Mouse (Mus musculus): Measurements from ENCODE around the gene Bbip1. TPM values are rescaled to one million over a fixed set of nuclear protein-coding genes. Genes with fewer than 3 reads are reported as not detected.
"Not testable (repeated sequence)": the region's sequence is repeated elsewhere in the genome, so short reads cannot be mapped to it uniquely, and the experiment has no call there.

Gene Bbip1
- polyA plus RNA-seq (2016; fragmentation: Nextera tagmentation; extraction: Ambion mirVana) = 64.0 and 65.8 TPM in 2 replicates

DNA sequence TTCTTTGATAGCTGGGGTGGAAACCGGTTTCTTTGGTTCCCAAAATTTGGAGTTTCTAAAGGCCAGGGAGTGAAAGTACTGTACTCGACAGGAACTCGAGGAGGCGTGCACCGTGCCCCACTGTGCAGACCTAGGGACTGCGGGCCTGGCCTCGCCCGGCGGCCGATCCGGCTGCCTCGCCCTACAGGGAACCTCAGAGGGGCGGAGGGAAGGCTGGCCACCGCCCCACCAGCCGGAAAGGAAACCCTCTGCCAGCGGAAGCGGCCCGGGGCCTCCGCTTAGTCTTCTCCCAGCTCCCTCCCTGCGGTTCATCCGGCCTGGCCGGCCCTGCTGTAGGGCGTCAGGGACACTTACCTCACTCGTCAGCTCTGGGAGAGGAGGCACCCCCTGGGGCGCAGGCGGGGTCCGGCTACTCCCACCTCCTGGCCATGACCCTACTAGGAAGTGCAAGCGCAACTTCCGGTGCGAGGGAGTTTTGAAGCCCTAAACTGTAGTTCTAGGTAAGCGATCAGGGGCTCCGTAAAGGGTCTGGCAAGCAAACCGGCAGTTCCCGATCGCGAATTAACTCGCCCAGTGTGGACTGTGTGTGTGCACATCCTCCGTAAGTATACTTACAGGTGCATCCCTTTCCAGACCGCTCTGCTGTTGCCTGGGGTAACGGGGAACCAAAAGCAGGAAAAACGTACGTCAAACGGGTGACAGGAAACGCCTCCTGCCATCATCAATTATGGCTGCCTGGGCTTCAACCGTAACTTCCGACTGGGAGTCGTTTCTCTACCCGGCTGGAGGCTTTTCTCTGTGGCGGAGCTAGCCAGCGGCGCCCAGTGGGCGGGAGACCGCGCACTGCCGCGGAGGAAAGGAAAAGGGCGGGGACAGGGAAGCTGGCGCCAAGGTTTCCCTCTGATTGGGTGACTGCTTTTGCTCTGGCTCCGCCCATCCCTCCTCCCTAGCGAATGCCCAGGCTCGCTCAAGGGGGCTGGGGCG is at the start of gene Bbip1, which contains the start of gene Shoc2:
Gene Bbip1 (minus strand): TSS at position 826 of the 984 bp plus-strand sequence.
Gene Shoc2 (plus strand): TSS at position 505 of the 984 bp plus-strand sequence.
- 1% methylated on average over 62 of the region's 62 CpGs for WGBS (ENCODE audit: insufficient replicate concordance)
- peaks cover 15% of the 10 kb centered on the region; the same call in 1 of the 2 replicates for H3K36me3 ChIP-seq
- peak; percentile 87 for ATAC-seq
- H3K27ac ChIP-seq = peak within 1 kb of the TSS; percentile 98
- H3K4me3 ChIP-seq = peak within 1 kb of the TSS; percentile 97
- H3K9ac ChIP-seq = peak within 1 kb of the TSS; percentile 97
- H3K4me2 ChIP-seq = peak within 1 kb of the TSS; percentile 90
- H3K9me3 ChIP-seq (replicated peaks) = no peaks in the 10 kb centered on the region
- H3K4me1 ChIP-seq = peaks cover 68% of the 10 kb centered on the region
- no peaks in the 10 kb centered on the region for H3K27me3 ChIP-seq (replicated peaks)

DNA sequence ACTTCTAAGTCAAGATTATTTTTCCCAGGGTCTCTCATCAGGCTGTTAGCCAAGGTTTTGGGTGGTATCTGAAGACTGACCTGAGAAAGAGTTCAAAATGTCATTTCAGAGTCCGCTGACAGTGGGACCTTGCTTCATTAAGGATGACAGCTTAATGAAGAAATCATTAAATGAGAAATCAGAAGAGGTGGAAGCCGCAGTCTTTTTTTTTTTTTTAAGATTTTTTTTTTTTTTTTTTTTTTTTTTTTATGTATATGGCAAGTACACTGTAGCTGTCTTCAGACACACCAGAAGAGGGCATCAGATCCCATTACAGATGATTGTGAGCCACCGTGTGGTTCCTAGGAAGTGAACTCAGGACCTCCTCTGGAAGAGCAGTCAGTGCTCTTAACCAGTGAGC is 49.4 kb upstream of the Bbip1 start:
- no peak overlapping the region for H3K4me2 ChIP-seq
- no peak overlapping the region for H3K4me3 ChIP-seq
- H3K36me3 ChIP-seq = peaks cover 10% of the 10 kb centered on the region
- H3K4me1 ChIP-seq = peaks cover 8% of the 10 kb centered on the region
- no peak overlapping the region for H3K27ac ChIP-seq
- no peak for ATAC-seq
- H3K9me3 ChIP-seq (replicated peaks) = no peaks in the 10 kb centered on the region
- no peaks in the 10 kb centered on the region for H3K27me3 ChIP-seq (replicated peaks)
- no peak overlapping the region for H3K9ac ChIP-seq
- 77% methylated on average over 3 of the region's 3 CpGs for WGBS (ENCODE audit: insufficient replicate concordance)

DNA sequence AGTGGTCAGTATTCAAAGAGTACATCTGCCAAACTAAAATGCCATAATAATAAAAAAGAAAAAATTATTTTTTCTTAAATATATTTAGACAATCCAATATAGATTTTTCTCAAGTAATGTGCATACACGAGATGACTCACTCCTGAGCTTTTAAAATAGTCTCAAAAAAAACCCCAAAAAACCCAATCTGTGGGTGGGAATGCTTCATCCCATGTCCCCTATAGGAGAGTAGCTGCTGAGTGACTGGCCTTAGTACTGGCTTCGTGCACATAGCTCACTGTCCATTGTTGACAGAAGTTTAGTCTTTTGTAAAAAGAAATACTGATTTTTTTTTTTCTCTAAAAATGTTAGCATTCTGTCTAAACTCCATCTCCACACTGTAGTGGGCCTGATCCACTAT is 46.1 kb upstream of the Bbip1 start:
- ATAC-seq = no peak
- 80% methylated on average over 2 of the region's 2 CpGs for WGBS (ENCODE audit: insufficient replicate concordance)
- H3K9ac ChIP-seq = no peak overlapping the region

DNA sequence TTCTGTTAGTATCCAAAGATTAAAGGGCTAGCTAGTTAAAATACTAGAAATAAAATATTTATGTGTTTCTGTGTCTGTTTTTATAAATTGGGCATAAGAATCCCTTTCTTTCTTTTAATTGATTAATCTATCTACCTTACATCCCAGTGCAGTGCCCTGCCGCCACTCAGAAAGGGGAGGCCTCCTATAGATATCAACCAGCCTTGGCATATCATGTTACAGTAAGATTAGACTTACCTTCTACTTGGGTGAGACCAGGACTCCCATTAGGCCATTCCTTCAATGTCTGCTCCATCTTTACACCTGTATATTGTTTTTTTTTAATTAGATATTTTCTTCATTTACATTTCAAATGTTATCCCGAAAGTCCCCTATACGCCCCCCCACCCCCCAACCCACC is 40.2 kb upstream of the Bbip1 start:
- no peak overlapping the region for H3K9ac ChIP-seq
- no peak overlapping the region for H3K4me3 ChIP-seq
- ATAC-seq = peak; percentile 85
- 72% methylated on average over 3 of the region's 3 CpGs for WGBS (ENCODE audit: insufficient replicate concordance)
- H3K27me3 ChIP-seq (replicated peaks) = no peaks in the 10 kb centered on the region
- H3K4me1 ChIP-seq = peaks cover 42% of the 10 kb centered on the region
- peaks cover 17% of the 10 kb centered on the region for H3K36me3 ChIP-seq
- no peaks in the 10 kb centered on the region for H3K9me3 ChIP-seq (replicated peaks)
- peak overlapping the region; percentile 45; the same call in 1 of the 2 replicates for H3K27ac ChIP-seq
- H3K4me2 ChIP-seq = peak overlapping the region; percentile 31

More for the DNA sequence above, 46.1 kb upstream of the Bbip1 start:
- Histone ChIP-seq H3K27me3 (replicated peaks) (no peaks in the 10 kb centered on the region), H3K36me3 (peaks cover 23% of the 10 kb centered on the region), H3K4me1 (peaks cover 11% of the 10 kb centered on the region), H3K9me3 (replicated peaks) (no peaks in the 10 kb centered on the region), H3K4me2 (no peak overlapping the region), H3K27ac (no peak overlapping the region), H3K4me3 (no peak overlapping the region)

DNA sequence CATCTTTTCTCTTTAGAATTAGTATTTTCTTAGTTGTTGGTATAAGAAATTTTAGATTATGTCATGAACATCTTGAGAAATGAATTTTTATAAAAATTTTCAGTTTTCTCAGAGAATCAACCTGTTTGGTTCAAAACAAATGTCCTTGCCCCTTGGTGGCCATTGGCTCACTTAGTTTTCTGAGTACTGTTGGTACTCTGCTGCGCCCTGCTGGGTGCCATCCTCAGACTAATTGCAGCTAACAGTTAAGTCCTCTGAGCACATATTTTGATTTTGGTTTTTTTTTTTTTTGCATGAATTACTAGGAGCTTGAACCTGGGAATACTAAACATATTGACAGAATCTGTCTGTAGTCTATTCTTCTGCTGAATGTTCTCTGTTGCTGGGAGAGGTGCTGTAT is 38.9 kb upstream of the Bbip1 start:
- Histone ChIP-seq H3K27ac (no peak overlapping the region), H3K9me3 (replicated peaks) (no peaks in the 10 kb centered on the region), H3K36me3 (peaks cover 12% of the 10 kb centered on the region), H3K4me2 (no peak overlapping the region), H3K27me3 (replicated peaks) (no peaks in the 10 kb centered on the region), H3K4me3 (no peak overlapping the region), H3K4me1 (peaks cover 42% of the 10 kb centered on the region), H3K9ac (no peak overlapping the region)
- ATAC-seq = no peak
- WGBS (ENCODE audit: insufficient replicate concordance) = 88% methylated on average over 1 of the region's 1 CpGs

DNA sequence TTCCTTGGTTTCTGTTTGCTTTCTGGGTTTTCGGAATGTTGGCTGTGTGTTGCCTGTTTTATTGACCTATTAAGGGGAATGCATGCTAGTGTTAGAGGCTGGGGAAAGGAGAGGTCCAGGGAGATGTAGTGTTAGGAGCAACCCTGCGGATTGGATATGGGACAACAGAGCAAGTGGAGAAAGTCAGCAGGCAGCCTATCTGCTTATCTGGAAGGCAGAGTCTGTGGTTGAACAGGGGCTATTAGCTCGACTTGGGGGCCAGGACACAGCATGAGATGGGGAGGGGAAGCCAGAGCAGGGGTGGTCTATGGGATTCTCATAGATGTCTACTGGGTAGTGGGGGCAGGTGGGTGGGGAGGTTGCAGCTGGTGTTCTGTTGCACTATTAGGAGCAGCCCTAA is 37.6 kb upstream of the Bbip1 start:
- Histone ChIP-seq H3K9me3 (replicated peaks) (no peaks in the 10 kb centered on the region), H3K4me1 (peaks cover 42% of the 10 kb centered on the region), H3K27ac (peak overlapping the region; percentile 63), H3K4me2 (peak overlapping the region; percentile 32), H3K36me3 (peaks cover 3% of the 10 kb centered on the region; the same call in 1 of the 2 replicates), H3K27me3 (replicated peaks) (no peaks in the 10 kb centered on the region), H3K9ac (0 out of 2 replicates have a peak overlapping the region, but pooled peaks have one; percentile 8), H3K4me3 (no peak overlapping the region)
- peak; percentile 76 for ATAC-seq
- 41% methylated on average over 3 of the region's 3 CpGs for WGBS (ENCODE audit: insufficient replicate concordance)

DNA sequence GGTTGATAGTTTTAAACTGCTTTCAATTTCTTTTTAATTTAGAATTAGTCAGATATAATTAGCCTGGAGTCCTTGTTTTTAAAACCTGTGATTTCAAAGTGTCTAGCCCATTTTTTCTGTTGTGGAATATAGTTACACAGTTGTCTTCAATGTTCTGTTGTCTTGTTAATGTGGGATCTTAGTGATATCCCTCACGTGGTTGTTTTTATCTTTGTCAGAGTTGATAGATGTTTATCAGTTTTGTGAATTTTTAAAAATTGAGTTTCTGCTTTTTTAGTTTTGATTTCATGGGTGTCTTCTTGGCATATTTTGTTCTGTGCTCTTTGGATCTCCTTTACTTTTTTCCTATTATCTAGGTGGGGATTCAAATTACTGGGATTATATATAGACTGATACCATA is 29.2 kb upstream of the Bbip1 start:
- Histone ChIP-seq H3K4me1 (peaks cover 30% of the 10 kb centered on the region), H3K36me3 (peaks cover 10% of the 10 kb centered on the region), H3K27me3 (replicated peaks) (no peaks in the 10 kb centered on the region), H3K4me2 (no peak overlapping the region), H3K4me3 (no peak overlapping the region), H3K27ac (no peak overlapping the region), H3K9me3 (replicated peaks) (no peaks in the 10 kb centered on the region), H3K9ac (no peak overlapping the region)
- WGBS (ENCODE audit: insufficient replicate concordance) = 40% methylated on average over 1 of the region's 1 CpGs
- ATAC-seq = no peak

DNA sequence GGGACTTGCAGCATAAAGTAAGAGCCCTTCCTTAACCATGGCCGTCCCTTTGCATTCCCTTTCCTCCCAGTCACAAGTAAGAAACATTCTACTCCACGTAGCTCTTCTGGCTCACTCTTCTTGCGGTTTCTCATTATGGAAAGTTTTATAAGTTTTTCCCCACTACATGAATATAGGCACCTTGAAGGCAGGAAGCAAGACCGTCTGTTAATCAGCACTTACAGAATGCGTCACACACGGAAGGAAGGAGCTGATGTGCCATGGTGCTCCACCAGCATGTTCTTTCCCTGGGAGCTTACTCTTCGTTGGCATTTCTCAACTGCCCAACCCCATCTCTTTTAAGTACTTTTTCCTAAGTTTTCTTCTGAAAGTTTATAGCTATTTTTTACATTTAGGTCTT is 27.5 kb upstream of the Bbip1 start:
- 43% methylated on average over 7 of the region's 7 CpGs for WGBS (ENCODE audit: insufficient replicate concordance)

DNA sequence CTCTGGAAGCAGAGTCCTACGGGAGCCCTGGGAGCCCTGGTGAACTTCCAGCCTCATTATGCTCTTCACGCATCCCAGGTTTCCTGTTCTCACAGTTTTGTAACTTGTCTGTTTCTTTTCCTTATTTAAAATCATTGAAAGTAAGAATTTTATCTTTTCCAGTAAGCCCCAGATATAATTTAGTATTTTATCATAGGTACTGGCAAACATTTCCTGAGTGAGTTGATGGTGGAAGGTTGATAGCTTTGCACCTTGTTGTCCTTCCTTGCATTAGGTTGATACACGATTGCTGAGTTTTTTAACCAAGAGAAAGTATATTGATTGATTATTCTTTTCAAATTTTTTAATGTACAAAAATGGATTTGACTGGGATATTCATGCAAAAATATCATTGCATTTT is 24.8 kb upstream of the Bbip1 start:
- WGBS (ENCODE audit: insufficient replicate concordance) = 75% methylated on average over 3 of the region's 3 CpGs
- no peak overlapping the region for H3K4me3 ChIP-seq
- peaks cover 52% of the 10 kb centered on the region for H3K4me1 ChIP-seq
- no peak overlapping the region for H3K9ac ChIP-seq
- no peak overlapping the region for H3K27ac ChIP-seq
- no peak for ATAC-seq
- no peaks in the 10 kb centered on the region for H3K27me3 ChIP-seq (replicated peaks)
- no peaks in the 10 kb centered on the region for H3K36me3 ChIP-seq
- no peaks in the 10 kb centered on the region for H3K9me3 ChIP-seq (replicated peaks)
- H3K4me2 ChIP-seq = no peak overlapping the region

More for the DNA sequence above, 27.5 kb upstream of the Bbip1 start:
- H3K27me3 ChIP-seq (replicated peaks) = no peaks in the 10 kb centered on the region
- peak overlapping the region; percentile 68 for H3K27ac ChIP-seq
- H3K36me3 ChIP-seq = peaks cover 6% of the 10 kb centered on the region
- no peaks in the 10 kb centered on the region for H3K9me3 ChIP-seq (replicated peaks)
- H3K4me2 ChIP-seq = peak overlapping the region; percentile 43
- H3K9ac ChIP-seq = no peak overlapping the region
- no peak overlapping the region for H3K4me3 ChIP-seq
- peak; percentile 71 for ATAC-seq
- H3K4me1 ChIP-seq = peaks cover 30% of the 10 kb centered on the region

DNA sequence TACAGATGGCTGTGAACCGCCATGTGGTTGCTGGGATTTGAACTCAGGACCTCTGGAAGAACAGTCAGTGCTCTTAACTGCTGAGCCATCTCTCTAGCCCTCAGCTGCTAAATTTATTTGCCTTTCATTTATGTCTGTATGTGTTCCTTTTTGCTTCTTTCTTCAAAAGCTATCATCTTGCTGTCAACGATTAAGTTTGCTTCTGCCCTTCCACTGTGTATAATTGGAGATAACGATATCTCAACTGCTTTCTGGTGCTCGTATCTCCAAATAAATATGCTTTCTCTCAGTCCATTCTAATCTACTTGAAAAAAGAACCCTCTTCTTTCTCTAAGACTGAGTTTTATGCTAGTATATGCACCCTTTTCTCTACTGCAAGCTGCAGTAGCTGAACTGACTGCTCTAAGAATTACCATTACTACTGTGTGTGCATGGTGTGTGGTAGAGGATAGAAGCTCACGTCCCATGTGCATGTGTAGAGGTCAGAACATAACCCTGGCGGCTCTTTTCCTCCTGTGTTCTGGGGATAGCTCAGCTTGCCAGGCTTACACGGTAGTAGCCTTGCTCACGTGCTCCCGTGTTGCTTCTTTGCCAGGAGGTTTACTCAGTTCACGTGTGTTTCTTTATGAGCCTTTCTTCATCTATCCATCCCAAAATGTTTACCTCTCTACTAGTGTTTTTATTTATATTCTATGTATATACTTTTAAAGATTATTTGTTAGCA is 20.6 kb upstream of the Bbip1 start:
- Histone ChIP-seq H3K27me3 (replicated peaks) (no peaks in the 10 kb centered on the region), H3K9me3 (replicated peaks) (no peaks in the 10 kb centered on the region), H3K4me1 (peaks cover 48% of the 10 kb centered on the region), H3K4me3 (peak overlapping the region; percentile 25), H3K9ac (peak overlapping the region; percentile 47; the same call in 1 of the 2 replicates), H3K4me2 (peak overlapping the region; percentile 55), H3K27ac (peak overlapping the region; percentile 91), H3K36me3 (peaks cover 4% of the 10 kb centered on the region; the same call in 1 of the 2 replicates)
- peak; percentile 89 for ATAC-seq
- 34% methylated on average over 10 of the region's 10 CpGs for WGBS (ENCODE audit: insufficient replicate concordance)

DNA sequence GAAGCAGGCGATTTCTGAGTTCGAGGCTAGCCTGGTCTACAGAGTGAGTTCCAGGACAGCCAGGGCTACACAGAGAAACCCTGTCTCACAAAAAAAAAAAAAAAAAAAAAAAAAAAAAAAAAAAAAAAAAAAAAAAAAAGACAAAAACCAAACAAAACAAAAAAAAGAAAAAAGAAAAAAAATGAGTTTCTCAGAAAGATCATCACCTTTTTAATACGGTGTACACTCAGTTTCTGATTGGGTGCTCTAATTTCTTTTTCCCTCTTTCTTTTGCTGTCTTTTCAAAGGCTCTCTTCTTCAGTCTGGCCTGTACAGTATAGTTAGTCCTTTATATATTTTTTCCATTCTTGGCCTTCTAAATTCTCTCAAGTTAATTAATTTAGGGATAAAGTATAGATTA is 19.9 kb upstream of the Bbip1 start:
- Histone ChIP-seq H3K27ac (peak overlapping the region; percentile 91), H3K4me1 (peaks cover 42% of the 10 kb centered on the region)
- not testable (repeated sequence) for H3K4me3 ChIP-seq; H3K27me3 ChIP-seq (replicated peaks); H3K9ac ChIP-seq; H3K4me2 ChIP-seq; ATAC-seq; H3K9me3 ChIP-seq (replicated peaks); H3K36me3 ChIP-seq
- 91% methylated on average over 3 of the region's 3 CpGs for WGBS (ENCODE audit: insufficient replicate concordance)

DNA sequence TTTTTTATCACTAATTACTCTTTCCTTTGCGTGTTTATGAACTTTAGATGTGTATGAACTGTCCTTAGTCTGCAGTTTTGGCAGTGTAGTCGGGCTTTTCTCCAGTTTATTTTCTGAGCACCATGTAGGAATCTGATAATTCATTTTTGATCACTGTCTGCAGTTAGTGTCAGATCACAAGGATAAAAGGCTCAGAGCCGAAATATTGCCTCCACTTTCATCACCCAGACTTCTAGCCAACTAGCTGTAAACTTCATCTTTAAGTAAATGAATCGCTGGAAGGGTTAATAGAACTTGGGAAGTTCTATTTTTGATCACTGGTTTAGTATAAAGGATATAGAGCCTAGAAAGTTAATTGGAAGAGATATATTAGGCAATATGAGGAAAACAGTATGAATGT is 18.1 kb upstream of the Bbip1 start:
- H3K27me3 ChIP-seq (replicated peaks) = no peaks in the 10 kb centered on the region
- H3K9me3 ChIP-seq (replicated peaks) = no peaks in the 10 kb centered on the region
- H3K4me1 ChIP-seq = peaks cover 44% of the 10 kb centered on the region
- H3K4me2 ChIP-seq = no peak overlapping the region
- H3K36me3 ChIP-seq = peaks cover 4% of the 10 kb centered on the region; the same call in 1 of the 2 replicates
- H3K4me3 ChIP-seq = no peak overlapping the region
- no peak overlapping the region for H3K27ac ChIP-seq
- no peak for ATAC-seq
- no peak overlapping the region for H3K9ac ChIP-seq
- WGBS (ENCODE audit: insufficient replicate concordance) = 77% methylated on average over 4 of the region's 4 CpGs
